26 mouse cellular contexts compared by ENCODE assay signal in genomic region chr17:56866071-56866470, GRCm38 (mm10). TPM values are rescaled to one million over a fixed set of nuclear protein-coding genes. Genes with fewer than 3 reads are reported as not detected.
"Had no signal": no experiment of that assay in that cellular context is flagged by ENCODE, and none has a peak within 500 bp of the region (broad histone marks: within the 10 kb centered on the region; RNA-seq: fewer than 3 reads in every experiment).

No protein-coding gene starts in this region.

- H3K9me3 ChIP-seq: liver, embryonic 15.5 days; lung, embryonic 15.5 days; neural tube, embryonic 13.5 days; neural tube, embryonic 15.5 days; stomach, embryonic 15.5 days had no signal

- H3K27ac ChIP-seq: liver, embryonic 15.5 days; lung, embryonic 15.5 days; macrophage; midbrain, embryonic 12.5 days; neural tube, embryonic 13.5 days; neural tube, embryonic 15.5 days; stomach, embryonic 15.5 days; stomach, postnatal 0 days had no signal

- H3K4me3 ChIP-seq: liver, embryonic 15.5 days; lung, embryonic 15.5 days; midbrain, embryonic 12.5 days; myocyte; neural tube, embryonic 13.5 days; neural tube, embryonic 15.5 days; stomach, embryonic 15.5 days had no signal

- H3K27me3 ChIP-seq: liver, embryonic 15.5 days; lung, embryonic 15.5 days; midbrain, embryonic 12.5 days; neural tube, embryonic 13.5 days; neural tube, embryonic 15.5 days; stomach, embryonic 15.5 days had no signal

- H3K4me1 ChIP-seq: lung, embryonic 15.5 days; midbrain, embryonic 12.5 days; neural tube, embryonic 13.5 days; neural tube, embryonic 15.5 days; stomach, embryonic 15.5 days had no signal

- H3K9ac ChIP-seq: liver, embryonic 15.5 days; liver, postnatal 0 days; lung, embryonic 15.5 days; midbrain, embryonic 12.5 days; neural tube, embryonic 13.5 days; neural tube, embryonic 15.5 days; stomach, embryonic 15.5 days had no signal

- H3K36me3 ChIP-seq: liver, embryonic 15.5 days; lung, embryonic 15.5 days; midbrain, embryonic 12.5 days; neural tube, embryonic 13.5 days; neural tube, embryonic 15.5 days; stomach, embryonic 15.5 days had no signal

- ATAC-seq: liver, postnatal 0 days; lung, postnatal 0 days; midbrain, embryonic 16.5 days had no signal

- DNase-seq: liver, postnatal 0 days; lung, adult 2 months; lung, postnatal 14 days; lung, postnatal 36 days; midbrain, embryonic 14.5 days; retina, postnatal 1 day; right cerebral cortex, adult 18-20 months; right cerebral cortex, postnatal 14 days; thymus, adult 2 months; thymus, postnatal 25 days; thymus, postnatal 4 days had no signal

RNA-seq across cellular contexts. Expression of gene Acsbg2, which starts 8.2 kb away (rescaled TPM):
- total RNA-seq: megakaryocyte progenitor cell, adult 5-6 weeks had no signal
- polyA plus RNA-seq: liver, embryonic 15.5 days; liver, postnatal 0 days; lung, adult 2 months; lung, embryonic 15.5 days; lung, postnatal 0 days; macrophage; midbrain, embryonic 12.5 days; midbrain, embryonic 14.5 days; midbrain, embryonic 16.5 days; myocyte; neural tube, embryonic 11.5 days; neural tube, embryonic 13.5 days; neural tube, embryonic 15.5 days; spleen, adult 2 months; stomach, embryonic 15.5 days; urinary bladder, adult 2 months had no signal

RNA-seq across cellular contexts. Expression of gene 1700061G19Rik, which starts 9.2 kb away (rescaled TPM):
- polyA plus RNA-seq: macrophage had no signal
